Mouse (Mus musculus) midbrain, embryonic 13.5 days (tissue): ENCODE results near the gene Tdpoz5. TPM values are rescaled to one million over a fixed set of nuclear protein-coding genes. Genes with fewer than 3 reads are reported as not detected.
"Not testable (repeated sequence)": the region's sequence is repeated elsewhere in the genome, so short reads cannot be mapped to it uniquely, and the experiment has no call there.

Source experiments
- ATAC-seq: fragments of 200-750 bp; cut with Nextera tagmentation; 2 replicates; pipeline ENCODE4 v1.8.0; 2017; ENCODE audit warnings: mild to moderate bottlenecking, moderate TSS enrichment, moderate library complexity
- H3K27ac ChIP-seq: fragments of 300-500 bp; sonication (generic); 2 replicates; pipeline ENCODE4 v1.5.1; 2015; ENCODE audit warnings: inconsistent platforms, mild to moderate bottlenecking, moderate library complexity
- H3K27me3 ChIP-seq: fragments of 300-500 bp; sonication (generic); 2 replicates; pipeline ENCODE4 v1.6.1; 2015; ENCODE audit warnings: mild to moderate bottlenecking, inconsistent platforms
- H3K36me3 ChIP-seq: fragments of 300-500 bp; sonication (generic); 2 replicates; pipeline ENCODE4 v1.6.1; 2015; ENCODE audit warnings: mild to moderate bottlenecking, inconsistent platforms
- H3K4me1 ChIP-seq: fragments of 300-500 bp; sonication (generic); replicated peaks from 2 replicates; pipeline ENCODE4 v1.6.1; 2015; ENCODE audit warnings: inconsistent platforms
- H3K4me2 ChIP-seq: fragments of 300-500 bp; sonication (generic); replicated peaks from 2 replicates; pipeline ENCODE4 v1.6.1; 2015; ENCODE audit warnings: moderate library complexity, mild to moderate bottlenecking, inconsistent platforms
- H3K4me3 ChIP-seq: fragments of 300-500 bp; sonication (generic); replicated peaks from 2 replicates; pipeline ENCODE4 v1.5.1; 2015; ENCODE audit warnings: mild to moderate bottlenecking, inconsistent platforms
- H3K9ac ChIP-seq: fragments of 300-500 bp; sonication (generic); replicated peaks from 2 replicates; pipeline ENCODE4 v1.6.1; 2015; ENCODE audit warnings: mild to moderate bottlenecking, inconsistent platforms
- H3K9me3 ChIP-seq: fragments of 300-500 bp; sonication (generic); 2 replicates; pipeline ENCODE4 v1.6.1; 2016; ENCODE audit warnings: mild to moderate bottlenecking, inconsistent platforms
- WGBS: fragments of 180-500 bp; shearing (Covaris S2); methylation state at CpG from one replicate; pipeline ENCODE4 v1.1.7; 2015; 5-methylcytosine and 5-hydroxymethylcytosine counted together
- polyA plus RNA-seq: library from polyadenylated mRNA; unstranded; fragments of >200 nt; fragmentation: Nextera tagmentation; extraction: Ambion mirVana; gene quantifications from 2 replicates; pipeline ENCODE4 v1.2.1, GENCODE M21; 2015

The Tdpoz5 gene
- polyA plus RNA-seq, result not detected in 2 replicates

GRCm38 (mm10) chr3:93961214-93961613 lies at the start of gene Tdpoz5:
Gene Tdpoz5, minus strand, starts transcription at chr3:93961314.
- not testable (repeated sequence) for H3K9me3 ChIP-seq, H3K27ac ChIP-seq, H3K9ac ChIP-seq, H3K4me3 ChIP-seq, H3K4me1 ChIP-seq, H3K4me2 ChIP-seq, H3K36me3 ChIP-seq, ATAC-seq, H3K27me3 ChIP-seq
- 68% methylated on average over 3 of the region's 4 CpGs for WGBS

- not testable (repeated sequence) for H3K27me3 ChIP-seq, ATAC-seq, H3K4me1 ChIP-seq, H3K27ac ChIP-seq, H3K9me3 ChIP-seq, H3K4me2 ChIP-seq, H3K4me3 ChIP-seq, H3K9ac ChIP-seq, H3K36me3 ChIP-seq
- 96% methylated on average over 6 of the region's 6 CpGs for WGBS
Measured at GRCm38 (mm10) chr3:93968938-93969337, 7.8 kb upstream of the Tdpoz5 start.

GRCm38 (mm10) chr3:93943443-93943842 lies 17.7 kb downstream of the Tdpoz5 start, which contains the start of gene Gm9117:
Gene Gm9117, minus strand, starts transcription at chr3:93943543.
- H3K9me3 ChIP-seq, H3K27ac ChIP-seq, H3K4me1 ChIP-seq, ATAC-seq, H3K27me3 ChIP-seq, H3K4me2 ChIP-seq, H3K36me3 ChIP-seq, H3K4me3 ChIP-seq, H3K9ac ChIP-seq: not testable (repeated sequence)
- 86% methylated on average over 4 of the region's 4 CpGs for WGBS

- not testable (repeated sequence) for H3K4me3 ChIP-seq, H3K4me2 ChIP-seq, ATAC-seq, H3K27ac ChIP-seq, H3K4me1 ChIP-seq, H3K9ac ChIP-seq, H3K9me3 ChIP-seq, H3K27me3 ChIP-seq, H3K36me3 ChIP-seq
- 43% methylated on average over 1 of the region's 3 CpGs for WGBS
Measured at GRCm38 (mm10) chr3:93938386-93938785, 22.7 kb downstream of the Tdpoz5 start.

Other genes starting within 250 kb of the Tdpoz5 start
- not detected in 2 replicates for gene Gm5773, start 188.3 kb downstream of the Tdpoz5 start, polyA plus RNA-seq
- gene Tdpoz4, start 164.9 kb downstream of the Tdpoz5 start, polyA plus RNA-seq, result not detected in 2 replicates
- gene Tdpoz3, start 135.3 kb downstream of the Tdpoz5 start, polyA plus RNA-seq, result not detected in 2 replicates
- gene Gm9117, start 17.8 kb downstream of the Tdpoz5 start, polyA plus RNA-seq, result not detected in 2 replicates
- not detected in 2 replicates for gene Gm9125, start 93.6 kb upstream of the Tdpoz5 start, polyA plus RNA-seq
- not detected in 2 replicates for gene Gm10697, start 111.3 kb upstream of the Tdpoz5 start, polyA plus RNA-seq
- not detected in 2 replicates for gene Gm10696, start 216.9 kb upstream of the Tdpoz5 start, polyA plus RNA-seq
- not detected in 2 replicates for gene Gm5286, start 235.4 kb upstream of the Tdpoz5 start, polyA plus RNA-seq